Mouse (Mus musculus) inflammation-experienced regulatory T-cells, adult 6 months (primary cell): Measurements from ENCODE around the gene Mettl7a2. TPM values are rescaled to one million over a fixed set of nuclear protein-coding genes. Genes with fewer than 3 reads are reported as not detected.
"Not testable (repeated sequence)": the region's sequence is repeated elsewhere in the genome, so short reads cannot be mapped to it uniquely, and the experiment has no call there.

Experiments used
- ATAC-seq: one replicate; pipeline ENCODE4 v1.8.0; 2017
- polyA plus RNA-seq, 3 experiments: library from polyadenylated mRNA; unstranded; fragments of 100-300 nt; shearing (Covaris generic); gene quantifications; one replicate each; pipeline ENCODE4 v1.2.1; 2017

Mettl7a2 gene
- not detected for polyA plus RNA-seq

- no peak for ATAC-seq
Measured at GRCm38 (mm10) chr15:100352711-100353250, at the start of gene Mettl7a2, which contains the start of gene Methig1. Gene Mettl7a2 (plus strand): TSS chr15:100353200. Gene Methig1 (plus strand): TSS chr15:100353149.

- ATAC-seq, result no peak
Measured at GRCm38 (mm10) chr15:100303428-100304018, 49.5 kb upstream of the Mettl7a2 start.

- ATAC-seq, result peak; percentile 72
Measured at GRCm38 (mm10) chr15:100304019-100304991, 48.7 kb upstream of the Mettl7a2 start, which contains the start of gene Mettl7a1. Gene Mettl7a1 (plus strand): TSS chr15:100304140.

- ATAC-seq, result no peak
Measured at GRCm38 (mm10) chr15:100306201-100306600, 46.8 kb upstream of the Mettl7a2 start.

GRCm38 (mm10) chr15:100307438-100308096, 45.4 kb upstream of the Mettl7a2 start:
- peak; percentile 46 for ATAC-seq

- peak; percentile 90 for ATAC-seq
Measured at GRCm38 (mm10) chr15:100312346-100312745, 40.7 kb upstream of the Mettl7a2 start.

GRCm38 (mm10) chr15:100314448-100315145, 38.4 kb upstream of the Mettl7a2 start:
- ATAC-seq, result no peak

- not testable (repeated sequence) for ATAC-seq
Measured at GRCm38 (mm10) chr15:100318014-100318671, 34.9 kb upstream of the Mettl7a2 start.

- no peak for ATAC-seq
Measured at GRCm38 (mm10) chr15:100319884-100320283, 33.1 kb upstream of the Mettl7a2 start.

- ATAC-seq, result no peak
Measured at GRCm38 (mm10) chr15:100320295-100320905, 32.6 kb upstream of the Mettl7a2 start.

GRCm38 (mm10) chr15:100321134-100321533, 31.9 kb upstream of the Mettl7a2 start:
- ATAC-seq, result no peak

GRCm38 (mm10) chr15:100324021-100324591, 28.9 kb upstream of the Mettl7a2 start:
- no peak for ATAC-seq

GRCm38 (mm10) chr15:100325235-100325634, 27.8 kb upstream of the Mettl7a2 start:
- ATAC-seq, result no peak

- not testable (repeated sequence) for ATAC-seq
Measured at GRCm38 (mm10) chr15:100328089-100328488, 24.9 kb upstream of the Mettl7a2 start.

- ATAC-seq, result not testable (repeated sequence)
Measured at GRCm38 (mm10) chr15:100329336-100329735, 23.7 kb upstream of the Mettl7a2 start.

GRCm38 (mm10) chr15:100330739-100331138, 22.3 kb upstream of the Mettl7a2 start:
- ATAC-seq, result no peak

GRCm38 (mm10) chr15:100332077-100332961, 20.7 kb upstream of the Mettl7a2 start:
- ATAC-seq, result not testable (repeated sequence)

GRCm38 (mm10) chr15:100334629-100335028, 18.4 kb upstream of the Mettl7a2 start, which contains the start of gene Mettl7a3:
Gene Mettl7a3 (plus strand): TSS chr15:100334929.
- ATAC-seq, result no peak

- not testable (repeated sequence) for ATAC-seq
Measured at GRCm38 (mm10) chr15:100337328-100337727, 15.7 kb upstream of the Mettl7a2 start.
